Mouse (Mus musculus): ENCODE results near the gene Sik3. TPM values are rescaled to one million over a fixed set of nuclear protein-coding genes. Genes with fewer than 3 reads are reported as not detected.
A peak's percentile ranks its signal among the peaks of the same experiment; 100 is the strongest.

Sik3 gene
- polyA plus RNA-seq, 1 experiment from 2014 or later, result 10.2 TPM

DNA sequence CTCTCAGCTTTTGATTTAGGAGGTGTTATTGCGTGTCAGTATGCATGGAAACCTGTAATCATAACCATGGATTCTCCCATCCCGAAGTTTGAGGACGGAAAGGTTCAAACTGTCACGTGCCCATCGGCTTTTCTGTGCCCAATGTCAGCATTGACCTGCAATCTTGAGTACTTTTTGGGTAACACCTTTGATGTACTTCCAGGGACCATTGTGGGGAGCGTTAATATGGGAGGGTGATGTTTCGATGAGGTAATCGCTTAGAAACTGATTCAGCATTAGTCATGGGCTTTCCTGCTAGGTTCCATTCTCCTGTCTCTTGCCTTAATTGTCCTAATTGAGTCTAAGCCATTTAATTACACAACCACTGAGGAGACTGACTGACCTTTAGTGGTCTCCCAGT, 24.3 kb downstream of the Sik3 start:
- no peak overlapping the region for H3K4me3 ChIP-seq (replicated peaks)
- WGBS, result 96% methylated on average over 8 of the region's 8 CpGs
- H3K36me3 ChIP-seq, result peaks cover 9% of the 10 kb centered on the region
- no peak for ATAC-seq (replicated peaks; ENCODE audit: low FRiP score)
- no peak overlapping the region for H3K9ac ChIP-seq
- no peaks in the 10 kb centered on the region for H3K27me3 ChIP-seq
- H3K4me1 ChIP-seq, result peaks cover 34% of the 10 kb centered on the region
- H3K4me2 ChIP-seq, result no peak overlapping the region
- H3K9me3 ChIP-seq (replicated peaks), result no peaks in the 10 kb centered on the region
- no peak overlapping the region for H3K27ac ChIP-seq

DNA sequence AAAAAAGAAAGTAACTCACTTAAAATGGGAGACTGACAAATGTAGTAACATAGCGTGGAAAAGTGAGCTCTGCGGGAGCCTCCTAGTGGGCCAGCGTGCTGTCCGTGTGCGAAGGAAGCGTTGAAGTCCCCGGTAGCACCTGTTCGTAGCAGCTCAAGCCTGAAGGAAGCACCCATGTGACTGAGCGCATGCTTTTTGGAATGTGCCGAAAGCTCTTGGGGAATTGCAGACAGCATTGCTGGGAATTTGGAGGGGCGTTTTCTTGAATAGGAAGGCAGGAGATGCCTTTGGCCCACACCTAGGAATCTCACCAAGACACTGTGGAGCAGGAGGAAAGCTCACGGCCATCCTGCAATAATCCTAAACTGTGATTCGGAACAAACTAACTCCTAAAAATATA, 26.2 kb downstream of the Sik3 start:
- Histone ChIP-seq H3K27me3 (no peaks in the 10 kb centered on the region), H3K4me3 (replicated peaks) (no peak overlapping the region), H3K9me3 (replicated peaks) (no peaks in the 10 kb centered on the region), H3K27ac (no peak overlapping the region), H3K4me2 (no peak overlapping the region), H3K36me3 (peaks cover 9% of the 10 kb centered on the region), H3K4me1 (peaks cover 15% of the 10 kb centered on the region), H3K9ac (no peak overlapping the region)
- ATAC-seq (replicated peaks; ENCODE audit: low FRiP score), result no peak
- 90% methylated on average over 13 of the region's 13 CpGs for WGBS

GRCm38 (mm10) chr9:46041186-46041585, 28.6 kb downstream of the Sik3 start:
- Histone ChIP-seq H3K4me2 (no peak overlapping the region), H3K4me3 (replicated peaks) (no peak overlapping the region), H3K4me1 (0 out of 2 replicates have a peak, but pooled peaks cover 4% of the 10 kb centered on the region), H3K36me3 (peaks cover 9% of the 10 kb centered on the region), H3K9me3 (replicated peaks) (no peaks in the 10 kb centered on the region), H3K27me3 (no peaks in the 10 kb centered on the region), H3K27ac (no peak overlapping the region), H3K9ac (no peak overlapping the region)
- 79% methylated on average over 2 of the region's 2 CpGs for WGBS
- ATAC-seq (replicated peaks; ENCODE audit: low FRiP score), result no peak

DNA sequence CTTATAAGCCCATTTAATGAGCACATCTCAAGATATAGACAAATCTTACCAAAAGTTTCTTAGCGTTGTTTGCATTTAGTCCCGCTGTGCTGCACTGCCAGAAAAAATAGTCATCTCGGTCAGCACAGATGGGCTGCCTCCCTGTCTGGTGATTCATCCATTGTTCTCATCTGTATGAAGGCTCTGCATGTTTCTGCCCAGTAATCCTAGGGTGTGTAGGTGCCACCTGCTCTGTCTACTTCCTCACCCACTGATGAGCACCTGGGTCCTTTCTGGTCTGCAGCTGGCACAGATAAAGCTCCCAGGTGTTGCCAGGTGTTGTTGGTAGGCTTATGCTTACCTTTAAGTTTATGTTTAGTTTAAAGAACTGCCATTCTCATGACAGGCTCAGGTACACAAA, 29.8 kb downstream of the Sik3 start:
- H3K27me3 ChIP-seq, result no peaks in the 10 kb centered on the region
- WGBS, result 81% methylated on average over 3 of the region's 3 CpGs
- H3K4me1 ChIP-seq, result 0 out of 2 replicates have a peak, but pooled peaks cover 4% of the 10 kb centered on the region
- H3K9ac ChIP-seq, result no peak overlapping the region
- H3K4me2 ChIP-seq, result no peak overlapping the region
- H3K4me3 ChIP-seq (replicated peaks), result no peak overlapping the region
- no peak for ATAC-seq (replicated peaks; ENCODE audit: low FRiP score)
- H3K36me3 ChIP-seq, result peaks cover 9% of the 10 kb centered on the region
- no peak overlapping the region for H3K27ac ChIP-seq
- no peaks in the 10 kb centered on the region for H3K9me3 ChIP-seq (replicated peaks)

DNA sequence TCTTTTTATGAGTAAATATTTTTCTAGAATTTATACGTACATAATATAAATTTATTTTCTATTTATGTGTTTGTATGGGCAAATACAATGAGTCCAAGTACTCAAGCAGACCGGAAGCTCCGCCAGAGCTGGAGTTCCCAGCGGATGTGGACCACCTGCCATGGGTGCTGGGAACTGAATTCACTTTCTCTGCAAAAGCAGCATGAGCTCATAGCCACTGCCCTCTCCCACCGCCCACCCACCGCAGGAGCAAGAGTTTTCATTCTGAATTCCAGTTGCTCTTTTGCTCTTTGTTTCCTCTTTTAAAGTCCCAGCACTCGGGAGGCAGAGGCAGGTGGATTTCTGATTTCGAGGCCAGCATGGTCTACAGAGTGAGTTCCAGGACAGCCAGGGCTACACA, 31.0 kb downstream of the Sik3 start:
- H3K9ac ChIP-seq, result no peak overlapping the region
- no peak overlapping the region for H3K4me2 ChIP-seq
- H3K9me3 ChIP-seq (replicated peaks), result no peaks in the 10 kb centered on the region
- 91% methylated on average over 8 of the region's 8 CpGs for WGBS
- peaks cover 9% of the 10 kb centered on the region for H3K36me3 ChIP-seq
- no peak for ATAC-seq (replicated peaks; ENCODE audit: low FRiP score)
- no peaks in the 10 kb centered on the region for H3K27me3 ChIP-seq
- no peak overlapping the region for H3K4me3 ChIP-seq (replicated peaks)
- H3K4me1 ChIP-seq, result 0 out of 2 replicates have a peak, but pooled peaks cover 4% of the 10 kb centered on the region
- no peak overlapping the region for H3K27ac ChIP-seq

GRCm38 (mm10) chr9:46046724-46047517, 34.3 kb downstream of the Sik3 start:
- WGBS, result 77% methylated on average over 11 of the region's 11 CpGs
- no peak for ATAC-seq (replicated peaks; ENCODE audit: low FRiP score)
- H3K36me3 ChIP-seq, result no peaks in the 10 kb centered on the region
- no peaks in the 10 kb centered on the region for H3K27me3 ChIP-seq
- H3K4me1 ChIP-seq, result peaks cover 19% of the 10 kb centered on the region; the same call in 1 of the 2 replicates
- no peak overlapping the region for H3K4me3 ChIP-seq (replicated peaks)
- no peak overlapping the region for H3K27ac ChIP-seq
- H3K9me3 ChIP-seq (replicated peaks), result no peaks in the 10 kb centered on the region
- no peak overlapping the region for H3K9ac ChIP-seq
- H3K4me2 ChIP-seq, result no peak overlapping the region

DNA sequence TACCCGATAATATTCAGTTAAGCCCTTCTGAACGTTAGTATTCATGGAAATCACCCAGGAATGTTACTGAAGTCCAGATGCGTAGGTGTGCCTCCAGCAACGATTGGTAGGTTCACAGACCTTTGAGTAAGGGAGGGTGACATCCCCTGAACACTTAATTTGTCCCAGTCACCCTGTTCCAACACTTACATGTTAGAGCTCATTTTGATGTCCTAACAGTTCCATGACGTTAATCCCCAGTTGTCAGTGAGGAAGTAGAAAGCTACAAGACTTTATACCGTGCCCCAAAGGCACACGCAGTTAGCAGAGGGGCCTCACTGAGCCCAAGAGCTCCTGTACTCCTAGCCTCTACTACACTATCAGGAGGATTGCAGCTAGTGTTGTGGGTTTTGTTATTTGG, 36.9 kb downstream of the Sik3 start:
- peaks cover 25% of the 10 kb centered on the region for H3K4me1 ChIP-seq
- no peaks in the 10 kb centered on the region for H3K36me3 ChIP-seq
- H3K4me3 ChIP-seq (replicated peaks), result no peak overlapping the region
- H3K4me2 ChIP-seq, result no peak overlapping the region
- ATAC-seq (replicated peaks; ENCODE audit: low FRiP score), result no peak
- H3K9me3 ChIP-seq (replicated peaks), result no peaks in the 10 kb centered on the region
- no peak overlapping the region for H3K27ac ChIP-seq
- no peak overlapping the region for H3K9ac ChIP-seq
- no peaks in the 10 kb centered on the region for H3K27me3 ChIP-seq
- 68% methylated on average over 7 of the region's 7 CpGs for WGBS

GRCm38 (mm10) chr9:46050203-46050602, 37.6 kb downstream of the Sik3 start:
- no peak overlapping the region for H3K4me2 ChIP-seq
- 74% methylated on average over 8 of the region's 8 CpGs for WGBS
- H3K27ac ChIP-seq, result no peak overlapping the region
- peaks cover 28% of the 10 kb centered on the region for H3K4me1 ChIP-seq
- H3K27me3 ChIP-seq, result no peaks in the 10 kb centered on the region
- no peak for ATAC-seq (replicated peaks; ENCODE audit: low FRiP score)
- H3K9ac ChIP-seq, result no peak overlapping the region
- no peaks in the 10 kb centered on the region for H3K9me3 ChIP-seq (replicated peaks)
- H3K36me3 ChIP-seq, result no peaks in the 10 kb centered on the region
- H3K4me3 ChIP-seq (replicated peaks), result no peak overlapping the region

DNA sequence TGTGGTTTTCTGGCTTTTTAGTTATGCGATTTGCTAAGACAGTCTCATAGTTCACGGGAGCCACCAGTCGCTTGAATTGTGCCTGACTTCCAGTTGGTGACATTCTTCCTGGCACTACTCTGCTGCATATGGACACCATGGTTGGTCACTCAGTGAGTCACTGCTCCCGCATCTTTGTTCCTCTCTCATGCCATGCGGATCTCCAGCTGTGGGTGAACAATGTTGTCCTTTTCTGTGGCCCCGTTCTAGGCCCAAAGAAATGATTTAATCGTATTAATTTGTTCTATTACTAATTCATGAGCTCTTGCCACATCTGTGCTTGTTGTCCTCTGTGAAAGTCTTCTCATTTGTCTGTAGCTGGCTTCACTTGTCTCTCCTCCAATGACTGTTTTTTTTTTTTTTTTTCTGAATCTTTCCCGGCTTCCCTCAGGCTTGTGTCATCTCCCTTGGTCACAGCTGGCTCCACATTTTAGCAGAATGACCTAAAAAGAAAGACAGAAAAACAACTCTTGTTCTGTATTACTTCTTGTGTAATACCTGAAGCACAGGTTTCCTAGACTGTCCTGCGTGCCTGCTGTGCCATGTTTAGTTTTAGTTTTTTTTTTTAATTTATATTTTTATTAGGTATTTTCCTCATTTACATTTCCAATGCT, 40.5 kb downstream of the Sik3 start:
- WGBS, result 89% methylated on average over 9 of the region's 9 CpGs
- no peak overlapping the region for H3K4me2 ChIP-seq
- ATAC-seq (replicated peaks; ENCODE audit: low FRiP score), result no peak

GRCm38 (mm10) chr9:46058065-46058464, 45.4 kb downstream of the Sik3 start:
- Histone ChIP-seq H3K27me3 (no peaks in the 10 kb centered on the region), H3K9me3 (replicated peaks) (no peaks in the 10 kb centered on the region), H3K36me3 (no peaks in the 10 kb centered on the region), H3K4me3 (replicated peaks) (no peak overlapping the region), H3K4me2 (no peak overlapping the region), H3K9ac (no peak overlapping the region), H3K27ac (no peak overlapping the region), H3K4me1 (peaks cover 31% of the 10 kb centered on the region)
- 86% methylated on average over 3 of the region's 3 CpGs for WGBS
- ATAC-seq (replicated peaks; ENCODE audit: low FRiP score), result no peak

More for the DNA sequence above, 40.5 kb downstream of the Sik3 start:
- Histone ChIP-seq H3K9me3 (replicated peaks) (no peaks in the 10 kb centered on the region), H3K36me3 (no peaks in the 10 kb centered on the region), H3K4me3 (replicated peaks) (no peak overlapping the region), H3K4me1 (peaks cover 28% of the 10 kb centered on the region), H3K9ac (no peak overlapping the region), H3K27me3 (no peaks in the 10 kb centered on the region), H3K27ac (no peak overlapping the region)

GRCm38 (mm10) chr9:46060249-46060648, 47.6 kb downstream of the Sik3 start:
- no peaks in the 10 kb centered on the region for H3K36me3 ChIP-seq
- H3K27ac ChIP-seq, result 0 out of 2 replicates have a peak overlapping the region, but pooled peaks have one; percentile 3
- ATAC-seq (replicated peaks; ENCODE audit: low FRiP score), result no peak
- H3K4me3 ChIP-seq (replicated peaks), result no peak overlapping the region
- no peaks in the 10 kb centered on the region for H3K9me3 ChIP-seq (replicated peaks)
- no peak overlapping the region for H3K4me2 ChIP-seq
- H3K27me3 ChIP-seq, result no peaks in the 10 kb centered on the region
- H3K9ac ChIP-seq, result no peak overlapping the region
- H3K4me1 ChIP-seq, result peaks cover 26% of the 10 kb centered on the region
- 80% methylated on average over 2 of the region's 2 CpGs for WGBS

DNA sequence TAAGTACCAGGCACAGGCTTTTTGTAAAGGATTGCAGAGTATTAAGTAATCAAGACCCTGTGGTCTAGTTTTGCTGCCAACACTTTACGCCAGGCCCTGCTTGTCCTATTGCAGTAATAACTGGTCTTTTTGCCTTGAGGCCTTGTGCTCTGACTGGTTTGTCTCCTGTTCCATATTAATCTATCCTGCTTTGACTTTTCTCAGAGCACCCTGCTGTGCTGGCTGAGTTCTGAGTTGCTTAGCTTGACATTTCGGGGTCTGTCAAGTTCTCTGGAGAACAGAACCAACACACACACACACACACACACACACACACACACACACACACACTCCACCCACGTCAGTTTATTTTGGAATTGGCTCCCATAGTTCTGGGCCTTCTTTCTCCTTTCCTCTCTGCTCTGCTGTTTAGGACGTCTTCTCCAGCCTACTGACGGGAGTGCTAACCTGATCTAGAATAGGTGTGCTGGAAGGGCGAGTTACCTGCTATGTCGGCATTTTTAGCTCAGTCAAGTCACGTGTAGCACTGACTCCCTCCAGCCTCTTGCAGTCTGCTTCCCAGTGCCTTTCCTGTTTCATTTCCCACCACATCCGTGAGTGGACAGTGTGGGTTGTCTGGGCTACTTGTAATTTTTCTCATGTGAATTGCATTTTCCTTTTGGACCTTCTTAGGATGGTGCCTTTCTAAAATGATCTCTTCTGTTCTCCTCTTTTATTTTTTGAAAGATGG, 49.2 kb downstream of the Sik3 start:
- H3K27me3 ChIP-seq, result no peaks in the 10 kb centered on the region
- H3K27ac ChIP-seq, result no peak overlapping the region
- H3K4me3 ChIP-seq (replicated peaks), result no peak overlapping the region
- no peak overlapping the region for H3K9ac ChIP-seq
- no peaks in the 10 kb centered on the region for H3K9me3 ChIP-seq (replicated peaks)
- peaks cover 28% of the 10 kb centered on the region for H3K4me1 ChIP-seq
- no peak for ATAC-seq (replicated peaks; ENCODE audit: low FRiP score)
- no peak overlapping the region for H3K4me2 ChIP-seq
- H3K36me3 ChIP-seq, result no peaks in the 10 kb centered on the region
- 71% methylated on average over 9 of the region's 9 CpGs for WGBS

Measured in kidney, embryonic 15.5 days (tissue).